Mouse (Mus musculus): ENCODE results near the gene Ttc6. TPM values are rescaled to one million over a fixed set of nuclear protein-coding genes. Genes with fewer than 3 reads are reported as not detected.

Ttc6 gene
- polyA plus RNA-seq, 2 experiments, result 0.18 to 0.47 TPM

GRCm38 (mm10) chr12:57662986-57663674 is 99.2 kb downstream of the Ttc6 start:
- Histone ChIP-seq H3K27me3 (ENCODE audit: control insufficient read depth, insufficient read depth, low read length) (no peaks in the 10 kb centered on the region), H3K27ac (replicated peaks; ENCODE audit: low read depth, low read length) (no peak overlapping the region), H3K4me1 (ENCODE audit: control insufficient read depth, insufficient read depth, low read length) (no peaks in the 10 kb centered on the region), H3K4me3 (replicated peaks; ENCODE audit: low read length) (no peak overlapping the region), H3K4me2 (replicated peaks; ENCODE audit: low read depth, low read length, severe bottlenecking) (no peak overlapping the region), H3K9me3 (ENCODE audit: control insufficient read depth, low read length) (no peaks in the 10 kb centered on the region), H3K9ac (ENCODE audit: low read depth, low read length, severe bottlenecking) (no peak overlapping the region), H3K36me3 (ENCODE audit: control insufficient read depth, insufficient read depth, low read length) (no peaks in the 10 kb centered on the region)
- no peak for ATAC-seq (ENCODE audit: low FRiP score, low read depth)
- no peak for TF ChIP-seq POLR2A (IDR thresholded peaks at IDR 0.05; ENCODE audit: borderline replicate concordance, extremely low read depth, insufficient read depth, insufficient read length)
- WGBS, result 60% methylated on average over 10 of the region's 10 CpGs
- DNase-seq (ENCODE audit: low spot score), result no peak

GRCm38 (mm10) chr12:57672414-57672813 is 108.5 kb downstream of the Ttc6 start:
- Histone ChIP-seq H3K4me1 (ENCODE audit: control insufficient read depth, insufficient read depth, low read length) (no peaks in the 10 kb centered on the region), H3K9ac (ENCODE audit: low read depth, low read length, severe bottlenecking) (no peak overlapping the region), H3K27ac (replicated peaks; ENCODE audit: low read depth, low read length) (no peak overlapping the region), H3K27me3 (ENCODE audit: control insufficient read depth, insufficient read depth, low read length) (no peaks in the 10 kb centered on the region), H3K4me3 (replicated peaks; ENCODE audit: low read length) (no peak overlapping the region), H3K4me2 (replicated peaks; ENCODE audit: low read depth, low read length, severe bottlenecking) (no peak overlapping the region), H3K9me3 (ENCODE audit: control insufficient read depth, low read length) (no peaks in the 10 kb centered on the region), H3K36me3 (ENCODE audit: control insufficient read depth, insufficient read depth, low read length) (no peaks in the 10 kb centered on the region)
- no peak for TF ChIP-seq POLR2A (IDR thresholded peaks at IDR 0.05; ENCODE audit: borderline replicate concordance, extremely low read depth, insufficient read depth, insufficient read length)
- 89% methylated on average over 2 of the region's 2 CpGs for WGBS
- ATAC-seq (ENCODE audit: low FRiP score, low read depth), result no peak
- no peak for DNase-seq (ENCODE audit: low spot score)

DNA sequence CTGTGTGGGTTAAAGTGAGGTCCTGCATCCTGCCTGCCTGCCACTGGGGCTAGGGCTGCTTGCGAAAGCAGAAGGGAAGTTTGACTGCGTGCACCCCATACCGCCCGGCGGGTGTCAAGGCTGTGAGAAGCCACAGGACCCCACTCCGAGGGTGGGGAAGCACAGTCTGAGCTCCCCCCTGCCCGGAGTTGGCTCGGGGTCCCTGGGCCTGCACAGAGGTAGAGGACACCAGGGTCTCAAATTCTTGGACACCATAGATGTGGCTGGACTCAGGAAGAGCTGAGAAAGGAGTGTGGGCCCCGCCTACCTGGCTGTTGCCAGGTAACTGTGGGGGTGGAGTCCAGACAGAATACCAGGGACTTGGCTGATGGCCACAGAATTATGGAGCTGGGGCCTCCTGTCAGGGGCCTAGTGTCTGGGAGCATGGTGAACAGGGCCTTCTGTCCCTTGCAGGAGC is 121.1 kb downstream of the Ttc6 start:
- TF ChIP-seq POLR2A (IDR thresholded peaks at IDR 0.05; ENCODE audit: borderline replicate concordance, extremely low read depth, insufficient read depth, insufficient read length), result no peak
- Histone ChIP-seq H3K9me3 (ENCODE audit: control insufficient read depth, low read length) (no peaks in the 10 kb centered on the region), H3K36me3 (ENCODE audit: control insufficient read depth, insufficient read depth, low read length) (no peaks in the 10 kb centered on the region), H3K27me3 (ENCODE audit: control insufficient read depth, insufficient read depth, low read length) (no peaks in the 10 kb centered on the region), H3K9ac (ENCODE audit: low read depth, low read length, severe bottlenecking) (no peak overlapping the region), H3K4me1 (ENCODE audit: control insufficient read depth, insufficient read depth, low read length) (no peaks in the 10 kb centered on the region; the same call in 1 of the 2 replicates), H3K4me2 (replicated peaks; ENCODE audit: low read depth, low read length, severe bottlenecking) (no peak overlapping the region), H3K4me3 (replicated peaks; ENCODE audit: low read length) (no peak overlapping the region), H3K27ac (replicated peaks; ENCODE audit: low read depth, low read length) (no peak overlapping the region)
- ATAC-seq (ENCODE audit: low FRiP score, low read depth) (no peak), DNase-seq (ENCODE audit: low spot score) (peak; percentile 6)
- WGBS, result 44% methylated on average over 9 of the region's 9 CpGs

DNA sequence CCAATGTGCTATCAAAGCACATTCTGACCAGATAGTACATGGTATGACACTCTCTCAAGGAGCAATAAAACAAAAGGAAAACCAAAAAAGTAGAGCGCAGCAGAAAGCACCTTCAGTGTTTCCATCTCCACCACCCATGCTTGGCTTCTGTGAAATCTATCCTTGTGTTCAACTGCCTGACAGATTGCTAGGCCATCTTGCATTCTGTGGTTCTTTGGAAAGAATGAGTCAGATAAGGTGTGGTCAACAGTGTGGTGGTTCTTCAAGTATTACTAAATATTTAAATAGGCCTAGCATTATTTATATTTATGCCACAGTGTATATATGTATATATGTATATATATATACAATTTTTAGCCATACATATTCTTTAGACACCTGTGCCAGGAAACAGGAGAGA is 146.1 kb downstream of the Ttc6 start:
- H3K4me3 ChIP-seq (replicated peaks; ENCODE audit: low read length), result no peak overlapping the region
- no peaks in the 10 kb centered on the region for H3K27me3 ChIP-seq (ENCODE audit: control insufficient read depth, insufficient read depth, low read length)
- no peak overlapping the region for H3K9ac ChIP-seq (ENCODE audit: low read depth, low read length, severe bottlenecking)
- H3K27ac ChIP-seq (replicated peaks; ENCODE audit: low read depth, low read length), result no peak overlapping the region
- TF ChIP-seq POLR2A (IDR thresholded peaks at IDR 0.05; ENCODE audit: borderline replicate concordance, extremely low read depth, insufficient read depth, insufficient read length), result no peak
- no peaks in the 10 kb centered on the region for H3K4me1 ChIP-seq (ENCODE audit: control insufficient read depth, insufficient read depth, low read length)
- ATAC-seq (ENCODE audit: low FRiP score, low read depth) (no peak), DNase-seq (ENCODE audit: low spot score) (no peak)
- no peak overlapping the region for H3K4me2 ChIP-seq (replicated peaks; ENCODE audit: low read depth, low read length, severe bottlenecking)
- 94% methylated on average over 1 of the region's 1 CpGs for WGBS
- H3K9me3 ChIP-seq (ENCODE audit: control insufficient read depth, low read length), result no peaks in the 10 kb centered on the region
- no peaks in the 10 kb centered on the region for H3K36me3 ChIP-seq (ENCODE audit: control insufficient read depth, insufficient read depth, low read length)

- WGBS, result 79% methylated on average over 7 of the region's 7 CpGs
- ATAC-seq (ENCODE audit: low FRiP score, low read depth) (no peak), DNase-seq (ENCODE audit: low spot score) (peak; percentile 4)
- Histone ChIP-seq H3K4me2 (replicated peaks; ENCODE audit: low read depth, low read length, severe bottlenecking) (no peak overlapping the region), H3K27ac (replicated peaks; ENCODE audit: low read depth, low read length) (no peak overlapping the region), H3K9ac (ENCODE audit: low read depth, low read length, severe bottlenecking) (no peak overlapping the region), H3K4me3 (replicated peaks; ENCODE audit: low read length) (no peak overlapping the region), H3K9me3 (ENCODE audit: control insufficient read depth, low read length) (no peaks in the 10 kb centered on the region), H3K4me1 (ENCODE audit: control insufficient read depth, insufficient read depth, low read length) (no peaks in the 10 kb centered on the region), H3K27me3 (ENCODE audit: control insufficient read depth, insufficient read depth, low read length) (no peaks in the 10 kb centered on the region), H3K36me3 (ENCODE audit: control insufficient read depth, insufficient read depth, low read length) (no peaks in the 10 kb centered on the region)
- no peak for TF ChIP-seq POLR2A (IDR thresholded peaks at IDR 0.05; ENCODE audit: borderline replicate concordance, extremely low read depth, insufficient read depth, insufficient read length)
These were observed 200.8 kb downstream of the Ttc6 start for GRCm38 (mm10) chr12:57764720-57765119.
